Mouse (Mus musculus) embryo, embryonic 10.5 days (tissue): ENCODE measurements at regions not wholly inside any gene's neighbourhood (a gene's known extent, or its start where the extent isn't known, plus 50 kb on each side); places are given as distances from the start of the nearest gene placed in this dataset.

ENCODE experiments used
- DNase-seq: peaks from one replicate; pipeline ENCODE4 v3.0.0-alpha.2; 2015; ENCODE audit warnings: low spot score

- peak; percentile 48 for DNase-seq
These were observed 52.2 kb upstream of the Foxo6 start for GRCm38 (mm10) chr4:120339371-120339770.

- DNase-seq = no peak
These were observed 53.5 kb upstream of the Foxo6 start for GRCm38 (mm10) chr4:120340686-120341085.

DNA sequence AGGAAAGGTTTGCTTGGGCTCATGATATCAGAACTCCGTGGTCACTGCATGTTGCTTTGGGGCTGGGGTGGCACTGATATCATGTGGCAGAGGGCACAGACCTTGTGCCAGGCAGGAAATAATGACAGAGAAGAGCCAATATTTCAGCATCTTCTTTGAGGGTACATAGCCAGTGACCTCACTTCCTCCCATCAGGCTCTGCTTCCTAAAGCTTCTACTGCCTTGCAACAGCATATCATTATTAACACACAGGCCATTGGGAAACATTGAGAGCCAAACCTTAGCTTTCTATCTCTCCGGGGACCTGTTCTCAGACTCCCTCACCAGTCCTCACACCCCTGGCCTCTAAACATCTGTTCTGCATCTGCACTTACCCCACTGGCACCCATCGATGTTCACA is 54.8 kb upstream of the Foxo6 start:
- DNase-seq = no peak

GRCm38 (mm10) chr4:120342658-120343057 is 55.5 kb upstream of the Foxo6 start:
- no peak for DNase-seq

DNA sequence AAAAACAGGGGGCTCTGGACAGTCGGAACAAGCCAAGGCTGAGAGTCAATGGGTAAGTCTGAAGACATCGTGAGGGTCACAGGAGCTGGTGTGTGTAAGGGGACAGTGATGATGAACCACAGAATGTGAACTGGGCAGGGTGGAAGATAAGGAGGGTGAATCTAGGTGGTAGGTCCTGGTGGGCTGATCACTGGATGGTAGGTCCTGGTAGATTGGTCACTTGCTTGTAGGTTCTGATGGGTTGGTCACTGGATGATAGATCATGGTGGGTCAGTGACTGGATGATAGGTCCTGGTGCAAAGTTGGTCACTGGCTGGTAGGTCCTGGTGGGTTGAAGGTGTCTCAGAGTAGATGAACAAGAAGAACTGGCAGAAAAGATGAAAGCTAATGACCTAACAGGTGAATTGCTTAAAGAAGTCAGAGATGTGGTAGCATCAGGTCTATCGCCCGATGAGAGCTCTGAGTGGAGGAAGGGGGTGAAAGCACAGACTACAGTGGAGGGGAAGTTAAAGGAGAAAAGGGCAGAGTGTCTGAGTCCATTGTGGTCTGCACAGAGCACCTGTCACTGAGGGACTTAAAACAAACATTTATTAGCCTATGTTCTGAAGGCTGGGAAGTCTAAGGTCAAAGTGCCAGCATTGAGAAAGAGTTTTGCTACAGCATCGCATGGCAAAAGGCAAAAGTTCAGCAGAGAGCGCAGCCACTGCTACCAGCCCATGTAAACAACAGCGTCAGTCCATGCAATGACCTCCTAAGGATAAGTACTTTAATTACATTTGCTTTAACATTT is 58.7 kb upstream of the Foxo6 start:
- no peak for DNase-seq

- DNase-seq = no peak
These were observed 55.2 kb upstream of the Scmh1 start for GRCm38 (mm10) chr4:120349841-120350240.

DNA sequence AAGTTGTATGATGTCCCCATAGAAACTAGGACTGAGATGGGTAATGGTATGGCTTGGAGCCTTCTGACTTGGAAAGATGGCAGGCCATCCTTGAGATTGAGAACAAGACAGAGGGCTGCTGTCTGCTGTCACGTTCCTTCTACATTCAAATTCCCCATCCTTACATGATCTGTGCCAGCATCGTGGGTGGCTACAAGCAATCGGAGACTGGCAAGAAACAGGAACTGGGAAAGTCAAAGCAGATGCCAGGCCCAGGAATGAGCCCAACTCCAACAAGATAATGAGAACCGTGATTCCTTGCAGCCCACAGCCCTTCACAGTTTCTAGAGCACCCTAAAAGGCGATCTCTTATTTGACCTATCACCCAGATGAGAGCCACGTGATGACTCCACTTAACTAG is 51.3 kb upstream of the Scmh1 start:
- no peak for DNase-seq
